Mouse (Mus musculus) lung, embryonic 16.5 days (tissue): ENCODE measurements around the gene Elavl2. TPM values are rescaled to one million over a fixed set of nuclear protein-coding genes. Genes with fewer than 3 reads are reported as not detected.

Experiments
- ATAC-seq: fragments of 200-750 bp; cut with Nextera tagmentation; 2 replicates; pipeline ENCODE4 v1.8.0; 2017; ENCODE audit warnings: low read depth, mild to moderate bottlenecking, moderate library complexity
- H3K27ac ChIP-seq: fragments of 300-500 bp; sonication (generic); 2 replicates; pipeline ENCODE4 v1.5.1; 2014; ENCODE audit warnings: mild to moderate bottlenecking, control low read depth, low read length
- H3K27me3 ChIP-seq: fragments of 300-500 bp; sonication (generic); 2 replicates; pipeline ENCODE4 v1.6.1; 2014; ENCODE audit warnings: low read depth, low read length, mixed read lengths; ENCODE audit not compliant: control insufficient read depth, insufficient read depth
- H3K36me3 ChIP-seq: fragments of 300-500 bp; sonication (generic); 2 replicates; pipeline ENCODE4 v1.6.1; 2014; ENCODE audit warnings: low read length; ENCODE audit not compliant: control insufficient read depth, insufficient read depth
- H3K4me1 ChIP-seq: fragments of 300-500 bp; sonication (generic); replicated peaks from 2 replicates; pipeline ENCODE4 v1.6.1; 2014; ENCODE audit warnings: low read length, mixed read lengths; ENCODE audit not compliant: control insufficient read depth, insufficient read depth
- H3K4me2 ChIP-seq: fragments of 300-500 bp; sonication (generic); 2 replicates; pipeline ENCODE4 v1.6.1; 2014; ENCODE audit warnings: low read depth, low read length, control low read depth
- H3K4me3 ChIP-seq: fragments of 300-500 bp; sonication (generic); 2 replicates; pipeline ENCODE4 v1.5.1; 2014; ENCODE audit warnings: mild to moderate bottlenecking, low read length, control low read depth
- H3K9ac ChIP-seq: fragments of 300-500 bp; sonication (generic); 2 replicates; pipeline ENCODE4 v1.6.1; 2014; ENCODE audit warnings: low read length, control low read depth
- H3K9me3 ChIP-seq: fragments of 300-500 bp; sonication (generic); 2 replicates; pipeline ENCODE4 v1.6.1; 2016; ENCODE audit warnings: low read length; ENCODE audit not compliant: control insufficient read depth
- WGBS: fragments of 180-500 bp; shearing (Covaris S2); extraction: QIAGEN DNeasy Blood & Tissue Kit; methylation state at CpG from one replicate; pipeline ENCODE4 v1.1.7; 2014; 5-methylcytosine and 5-hydroxymethylcytosine counted together
- polyA plus RNA-seq: library from polyadenylated mRNA; unstranded; fragments of >200 nt; fragmentation: Nextera tagmentation; extraction: Ambion mirVana; gene quantifications from 2 replicates; pipeline ENCODE4 v1.2.1, GENCODE M21; 2015

Gene Elavl2
- polyA plus RNA-seq, 1 experiment from 2014 or later = 3.2 TPM

DNA sequence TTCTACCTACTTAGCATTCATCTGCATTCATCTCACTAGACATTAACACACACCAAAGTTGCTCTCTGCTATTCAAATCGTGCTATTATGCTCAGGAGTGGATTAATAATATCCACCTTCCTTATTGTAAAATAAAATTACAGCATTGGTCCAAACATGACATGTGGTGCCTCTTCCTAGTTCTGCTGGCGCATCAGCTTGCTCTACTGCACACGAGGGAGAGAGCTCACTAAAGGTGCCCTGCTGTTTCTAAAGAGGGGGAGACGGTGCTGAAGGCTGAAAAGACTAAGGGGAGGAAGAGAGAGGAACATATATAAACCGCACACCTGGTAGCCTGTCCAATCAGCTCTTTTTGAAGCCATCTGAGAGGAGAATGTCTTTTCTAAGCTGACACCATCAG lies 38.1 kb downstream of the Elavl2 start:
- Histone ChIP-seq H3K9me3 (no peaks in the 10 kb centered on the region), H3K27me3 (no peaks in the 10 kb centered on the region), H3K27ac (no peak overlapping the region), H3K4me1 (no peaks in the 10 kb centered on the region), H3K4me2 (no peak overlapping the region), H3K9ac (no peak overlapping the region), H3K36me3 (no peaks in the 10 kb centered on the region), H3K4me3 (no peak overlapping the region)
- 70% methylated on average over 5 of the region's 5 CpGs for WGBS
- no peak for ATAC-seq

DNA sequence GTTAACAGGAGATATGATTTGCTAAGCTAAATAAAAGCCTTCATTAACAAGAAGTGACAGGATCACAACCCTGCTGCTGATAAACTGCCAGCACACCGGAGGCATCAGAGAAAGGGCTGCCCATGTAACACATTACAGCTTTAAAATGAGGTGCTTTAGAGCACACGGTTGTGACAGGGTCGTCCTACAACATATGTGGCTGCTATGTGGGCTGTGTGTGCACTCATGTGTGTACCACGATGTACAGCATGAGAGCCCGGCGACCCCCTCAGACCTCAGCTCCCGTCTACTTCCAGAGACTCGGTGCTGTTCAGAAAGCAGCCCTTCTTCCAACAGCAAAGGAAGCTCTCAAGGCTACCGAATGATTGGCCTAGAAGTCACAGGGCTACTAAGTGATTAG lies 47.4 kb downstream of the Elavl2 start:
- no peak overlapping the region for H3K27ac ChIP-seq
- no peaks in the 10 kb centered on the region for H3K4me1 ChIP-seq
- H3K27me3 ChIP-seq = no peaks in the 10 kb centered on the region
- no peaks in the 10 kb centered on the region for H3K9me3 ChIP-seq
- H3K4me2 ChIP-seq = no peak overlapping the region
- ATAC-seq = no peak
- no peak overlapping the region for H3K9ac ChIP-seq
- H3K36me3 ChIP-seq = no peaks in the 10 kb centered on the region
- H3K4me3 ChIP-seq = no peak overlapping the region
- WGBS = 54% methylated on average over 9 of the region's 9 CpGs

DNA sequence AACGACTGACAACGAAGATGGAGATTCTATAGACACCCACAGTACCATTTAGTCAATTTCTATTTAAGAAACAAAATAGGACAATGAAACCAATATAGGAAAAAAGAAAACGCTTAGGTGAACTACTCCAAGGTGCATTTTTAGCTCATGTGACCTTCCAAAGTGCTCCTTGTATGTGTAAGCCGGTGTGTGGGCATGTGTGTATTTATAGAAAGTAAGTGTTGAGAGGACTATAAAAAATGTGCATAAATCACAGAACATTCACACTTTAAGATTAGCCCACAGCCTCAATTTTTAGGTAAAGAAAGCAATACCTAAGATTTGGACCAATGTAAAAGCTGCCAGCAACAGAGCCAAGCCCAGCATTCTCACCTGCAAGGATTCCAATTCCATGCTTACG lies 51.0 kb downstream of the Elavl2 start:
- WGBS = 79% methylated on average over 5 of the region's 5 CpGs
- no peaks in the 10 kb centered on the region for H3K9me3 ChIP-seq
- no peak for ATAC-seq
- no peaks in the 10 kb centered on the region for H3K27me3 ChIP-seq
- no peak overlapping the region for H3K4me3 ChIP-seq
- H3K4me2 ChIP-seq = no peak overlapping the region
- no peaks in the 10 kb centered on the region for H3K4me1 ChIP-seq
- H3K9ac ChIP-seq = no peak overlapping the region
- H3K27ac ChIP-seq = no peak overlapping the region
- no peaks in the 10 kb centered on the region for H3K36me3 ChIP-seq

- Histone ChIP-seq H3K9me3 (no peaks in the 10 kb centered on the region), H3K9ac (no peak overlapping the region), H3K27me3 (no peaks in the 10 kb centered on the region), H3K4me2 (no peak overlapping the region), H3K36me3 (no peaks in the 10 kb centered on the region), H3K27ac (no peak overlapping the region), H3K4me3 (no peak overlapping the region), H3K4me1 (no peaks in the 10 kb centered on the region)
- WGBS = 80% methylated on average over 4 of the region's 4 CpGs
- no peak for ATAC-seq
Observed at GRCm38 (mm10) chr4:91334177-91334576, 66.4 kb downstream of the Elavl2 start.

DNA sequence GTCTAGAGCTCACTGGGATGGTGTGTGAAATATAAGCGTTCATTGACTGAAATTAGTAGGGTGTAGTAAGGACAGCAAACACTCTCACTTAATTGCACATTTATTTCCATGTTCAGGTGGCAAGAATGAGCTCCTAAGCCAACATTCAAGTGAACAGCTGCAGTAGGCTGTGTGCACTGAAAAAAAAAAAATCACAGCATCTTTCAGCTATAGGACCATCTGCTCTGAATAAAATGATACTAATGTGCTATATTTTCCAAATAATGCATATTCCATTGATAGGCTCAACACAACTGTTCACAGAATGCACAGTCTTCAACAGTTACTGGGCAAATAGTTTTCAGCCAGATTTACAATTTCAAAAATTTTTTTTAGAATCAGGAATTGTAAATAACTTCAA lies 89.8 kb downstream of the Elavl2 start:
- no peaks in the 10 kb centered on the region for H3K36me3 ChIP-seq
- 88% methylated on average over 1 of the region's 1 CpGs for WGBS
- no peak for ATAC-seq
- no peaks in the 10 kb centered on the region for H3K27me3 ChIP-seq
- no peak overlapping the region for H3K9ac ChIP-seq
- H3K4me3 ChIP-seq = no peak overlapping the region
- no peaks in the 10 kb centered on the region for H3K9me3 ChIP-seq
- H3K4me2 ChIP-seq = no peak overlapping the region
- H3K4me1 ChIP-seq = no peaks in the 10 kb centered on the region
- H3K27ac ChIP-seq = no peak overlapping the region

DNA sequence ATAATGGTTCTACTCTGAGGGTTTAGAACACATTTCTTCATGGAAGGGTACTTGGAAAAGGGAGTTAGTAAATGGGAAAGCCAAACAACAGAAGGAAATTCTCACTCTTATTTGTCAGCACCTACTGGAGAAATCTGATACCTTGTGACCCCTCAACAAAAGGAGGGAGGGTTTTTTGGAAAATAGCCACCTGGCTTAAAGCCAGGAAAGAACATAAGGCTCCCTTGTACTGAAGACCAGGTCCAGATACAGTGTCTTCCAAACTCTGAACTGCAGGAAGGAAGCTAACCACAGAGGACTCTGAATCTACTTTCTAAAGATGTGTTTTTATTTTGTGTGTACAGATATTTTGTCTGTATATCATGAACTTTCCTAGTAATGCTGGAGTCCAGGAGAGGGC lies 102.9 kb downstream of the Elavl2 start:
- H3K27me3 ChIP-seq = no peaks in the 10 kb centered on the region
- no peak overlapping the region for H3K27ac ChIP-seq
- no peak overlapping the region for H3K4me2 ChIP-seq
- ATAC-seq = no peak
- no peaks in the 10 kb centered on the region for H3K9me3 ChIP-seq
- H3K9ac ChIP-seq = no peak overlapping the region
- no peak overlapping the region for H3K4me3 ChIP-seq
- H3K36me3 ChIP-seq = no peaks in the 10 kb centered on the region
- no peaks in the 10 kb centered on the region; the same call in 1 of the 2 replicates for H3K4me1 ChIP-seq

DNA sequence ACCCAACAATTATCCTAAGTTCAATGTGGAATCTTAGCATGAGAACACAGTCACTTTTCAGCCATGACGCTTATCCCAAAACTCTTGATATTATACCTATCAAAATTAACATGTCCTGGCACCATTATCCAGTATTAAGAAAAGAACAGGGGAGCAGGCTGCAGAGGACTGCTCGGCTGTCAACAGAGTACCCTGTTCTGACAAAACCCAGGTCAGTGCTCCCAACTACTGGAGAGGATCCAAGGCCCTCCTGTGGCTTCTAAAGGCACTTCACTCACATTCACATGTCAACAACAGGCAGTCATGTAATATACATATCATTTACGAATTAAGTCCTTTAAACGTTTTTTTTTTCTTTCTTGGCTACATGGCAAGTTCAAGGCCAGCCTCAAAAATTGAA lies 105.3 kb downstream of the Elavl2 start:
- no peak overlapping the region for H3K4me3 ChIP-seq
- 65% methylated on average over 4 of the region's 4 CpGs for WGBS
- no peak overlapping the region for H3K27ac ChIP-seq
- H3K36me3 ChIP-seq = no peaks in the 10 kb centered on the region
- H3K9me3 ChIP-seq = no peaks in the 10 kb centered on the region
- no peaks in the 10 kb centered on the region for H3K27me3 ChIP-seq
- no peak for ATAC-seq
- H3K9ac ChIP-seq = no peak overlapping the region
- H3K4me1 ChIP-seq = no peaks in the 10 kb centered on the region; the same call in 1 of the 2 replicates
- no peak overlapping the region for H3K4me2 ChIP-seq

GRCm38 (mm10) chr4:91291526-91291925 lies 109.1 kb downstream of the Elavl2 start:
- no peak for ATAC-seq
- 86% methylated on average over 1 of the region's 1 CpGs for WGBS
- no peaks in the 10 kb centered on the region for H3K27me3 ChIP-seq
- no peak overlapping the region for H3K9ac ChIP-seq
- no peak overlapping the region for H3K4me2 ChIP-seq
- no peaks in the 10 kb centered on the region for H3K4me1 ChIP-seq
- no peak overlapping the region for H3K4me3 ChIP-seq
- H3K27ac ChIP-seq = no peak overlapping the region
- H3K9me3 ChIP-seq = no peaks in the 10 kb centered on the region
- no peaks in the 10 kb centered on the region for H3K36me3 ChIP-seq

GRCm38 (mm10) chr4:91290373-91290772 lies 110.2 kb downstream of the Elavl2 start:
- no peaks in the 10 kb centered on the region for H3K36me3 ChIP-seq
- no peaks in the 10 kb centered on the region for H3K27me3 ChIP-seq
- H3K9me3 ChIP-seq = no peaks in the 10 kb centered on the region
- no peaks in the 10 kb centered on the region for H3K4me1 ChIP-seq
- WGBS = 79% methylated on average over 1 of the region's 1 CpGs
- H3K27ac ChIP-seq = no peak overlapping the region
- no peak overlapping the region for H3K9ac ChIP-seq
- H3K4me3 ChIP-seq = no peak overlapping the region
- no peak for ATAC-seq
- H3K4me2 ChIP-seq = no peak overlapping the region

- ATAC-seq = no peak
- Histone ChIP-seq H3K27ac (no peak overlapping the region), H3K9ac (no peak overlapping the region), H3K4me3 (no peak overlapping the region), H3K27me3 (no peaks in the 10 kb centered on the region), H3K36me3 (no peaks in the 10 kb centered on the region), H3K4me2 (no peak overlapping the region), H3K9me3 (no peaks in the 10 kb centered on the region), H3K4me1 (no peaks in the 10 kb centered on the region)
- 63% methylated on average over 1 of the region's 1 CpGs for WGBS
Observed at GRCm38 (mm10) chr4:91289151-91289550, 111.4 kb downstream of the Elavl2 start.
